Mouse (Mus musculus) myocyte (in vitro differentiated cells): Measurements from ENCODE around the gene 4930522H14Rik. TPM values are rescaled to one million over a fixed set of nuclear protein-coding genes. Genes with fewer than 3 reads are reported as not detected.

Experiments used
- H3K27me3 ChIP-seq: one replicate; pipeline ENCODE4 v1.6.1; 2011; ENCODE audit not compliant: control insufficient read depth, insufficient read depth, insufficient read length
- H3K36me3 ChIP-seq: one replicate; pipeline ENCODE4 v1.6.1; 2011; ENCODE audit not compliant: control insufficient read depth, insufficient read depth
- H3K4me2 ChIP-seq: one replicate; pipeline ENCODE4 v1.6.1; 2011; ENCODE audit warnings: low read depth, control low read depth
- H3K4me3 ChIP-seq: one replicate; pipeline ENCODE4 v1.5.1; 2011; ENCODE audit warnings: mild to moderate bottlenecking, control low read depth, moderate library complexity
- H3K79me2 ChIP-seq: one replicate; pipeline ENCODE4 v1.6.1; 2011; ENCODE audit not compliant: control insufficient read depth, insufficient read depth
- H3ac ChIP-seq: one replicate; pipeline ENCODE4 v1.6.1; 2011; ENCODE audit not compliant: control insufficient read depth, insufficient read length
- CEBPB ChIP-seq: IDR thresholded peaks from 2 replicates; pipeline ENCODE4 v1.6.1; 2011; ENCODE audit warnings: mild to moderate bottlenecking, moderate library complexity; ENCODE audit not compliant: poor library complexity, insufficient read depth, severe bottlenecking
- E2F4 ChIP-seq: IDR thresholded peaks from one replicate; pipeline ENCODE4 v1.6.1; 2011; ENCODE audit warnings: mild to moderate bottlenecking, control low read depth, moderate library complexity; ENCODE audit not compliant: insufficient read depth
- MAX ChIP-seq: IDR thresholded peaks from one replicate; pipeline ENCODE4 v1.6.1; 2011; ENCODE audit warnings: low read depth, mild to moderate bottlenecking, control low read depth
- MYOD1 ChIP-seq, 3 experiments: IDR thresholded peaks; one replicate each; pipeline ENCODE4 v1.6.1; 2011; ENCODE audit warnings: control low read depth in 2 of 3, low read depth in 2 of 3, mild to moderate bottlenecking in 2 of 3, moderate library complexity in 1 of 3; ENCODE audit not compliant: insufficient read length in 2 of 3, control insufficient read depth in 1 of 3
- MYOG ChIP-seq, 3 experiments: IDR thresholded peaks; one replicate each; pipeline ENCODE4 v1.6.1; 2011; ENCODE audit warnings: control low read depth in 2 of 3, low read depth in 2 of 3, mild to moderate bottlenecking in 2 of 3; ENCODE audit not compliant: insufficient read length in 2 of 3, control insufficient read depth in 1 of 3, insufficient read depth in 1 of 3
- POLR2A ChIP-seq: IDR thresholded peaks from one replicate; pipeline ENCODE4 v1.6.1; 2011; ENCODE audit warnings: low read depth, mild to moderate bottlenecking, control low read depth, moderate library complexity; ENCODE audit not compliant: insufficient read length
- POLR2AphosphoS2 ChIP-seq: IDR thresholded peaks from one replicate; pipeline ENCODE4 v1.6.1; 2011; ENCODE audit warnings: low read depth, control low read depth; ENCODE audit not compliant: insufficient read length
- REST ChIP-seq: IDR thresholded peaks from one replicate; pipeline ENCODE4 v1.6.1; 2011; ENCODE audit warnings: mild to moderate bottlenecking, control low read depth, moderate library complexity; ENCODE audit not compliant: insufficient read depth, insufficient read length
- SRF ChIP-seq: IDR thresholded peaks from one replicate; pipeline ENCODE4 v1.6.1; 2011; ENCODE audit warnings: low read depth; ENCODE audit not compliant: control insufficient read depth, insufficient read length
- TCF12 ChIP-seq: IDR thresholded peaks from one replicate; pipeline ENCODE4 v1.6.1; 2011; ENCODE audit warnings: mild to moderate bottlenecking, control low read depth; ENCODE audit not compliant: poor library complexity, insufficient read depth, severe bottlenecking
- TCF3 ChIP-seq: IDR thresholded peaks from one replicate; pipeline ENCODE4 v1.6.1; 2011; ENCODE audit warnings: low read depth, control low read depth; ENCODE audit not compliant: insufficient read length
- USF1 ChIP-seq: IDR thresholded peaks from one replicate; pipeline ENCODE4 v1.6.1; 2011; ENCODE audit warnings: low read depth, mild to moderate bottlenecking, control low read depth, moderate library complexity
- polyA plus RNA-seq: library from polyadenylated mRNA; unstranded; fragments of >200 nt; fragmentation: generic; extraction: Trizol; gene quantifications from one replicate; pipeline ENCODE4 v1.2.1, GENCODE M21; 2012; ENCODE audit warnings: missing spikeins

4930522H14Rik gene
- polyA plus RNA-seq, 1 experiment, result not detected

GRCm38 (mm10) chr4:109481424-109481823 lies 49.7 kb downstream of the 4930522H14Rik start:
- no peak overlapping the region for H3K4me2 ChIP-seq
- TF ChIP-seq REST (no peak), TCF3 (no peak), E2F4 (no peak), SRF (no peak)
- H3K79me2 ChIP-seq, result no peaks in the 10 kb centered on the region
- no peak overlapping the region for H3ac ChIP-seq
- no peak overlapping the region for H3K4me3 ChIP-seq
- H3K36me3 ChIP-seq, result no peaks in the 10 kb centered on the region
- H3K27me3 ChIP-seq, result no peaks in the 10 kb centered on the region

- Histone ChIP-seq H3K27me3 (no peaks in the 10 kb centered on the region), H3K4me2 (no peak overlapping the region), H3ac (no peak overlapping the region), H3K4me3 (peak overlapping the region; percentile 91), H3K36me3 (no peaks in the 10 kb centered on the region), H3K79me2 (peaks cover 37% of the 10 kb centered on the region)
- TF ChIP-seq MYOD1 (IDR thresholded peaks at IDR 0.05; ENCODE audit: control insufficient read depth in 1 of 3, insufficient read length in 2 of 3, low read depth in 2 of 3) (no peak), MAX (no peak), POLR2A (no peak), REST (no peak), E2F4 (no peak), POLR2AphosphoS2 (no peak), CEBPB (no peak), SRF (no peak), MYOG (IDR thresholded peaks at IDR 0.05; ENCODE audit: control insufficient read depth in 1 of 3, insufficient read depth in 1 of 3, insufficient read length in 2 of 3, low read depth in 2 of 3) (no peak), USF1 (no peak), TCF12 (no peak), TCF3 (no peak)
Measured at GRCm38 (mm10) chr4:109477454-109477853, 53.6 kb downstream of the 4930522H14Rik start.

DNA sequence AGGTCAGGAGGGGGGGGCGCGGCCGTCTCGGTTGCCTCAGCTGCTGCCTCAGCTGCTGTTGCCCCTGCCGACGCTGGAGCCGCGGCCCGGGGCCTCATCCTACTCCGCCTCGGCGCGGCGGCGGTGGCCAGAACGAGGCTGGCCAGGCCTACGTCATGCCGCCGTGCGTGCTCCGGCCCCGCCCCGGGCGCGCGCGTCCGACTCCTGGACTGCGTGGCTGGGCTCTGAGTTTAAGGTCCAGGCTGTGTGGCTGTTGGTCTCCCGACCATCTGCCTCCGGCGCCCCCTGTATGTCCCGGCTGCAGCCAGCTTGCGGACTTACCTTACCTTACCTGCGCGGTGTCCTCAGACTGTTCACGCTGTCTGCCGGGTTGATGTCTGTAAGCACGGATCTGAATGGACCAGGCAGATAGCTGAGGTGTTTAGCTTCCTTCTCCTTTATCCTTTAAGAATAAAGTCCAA lies 54.5 kb downstream of the 4930522H14Rik start:
- H3K79me2 ChIP-seq, result peaks cover 46% of the 10 kb centered on the region
- no peaks in the 10 kb centered on the region for H3K27me3 ChIP-seq
- H3K36me3 ChIP-seq, result no peaks in the 10 kb centered on the region
- H3ac ChIP-seq, result peak overlapping the region; percentile 84
- H3K4me3 ChIP-seq, result peak overlapping the region; percentile 91
- no peak for TF ChIP-seq MAX
- TF ChIP-seq TCF12, result peak; percentile 32
- TF ChIP-seq POLR2AphosphoS2, result peak; percentile 98
- TF ChIP-seq POLR2A, result peak; percentile 83
- peak in 2 of 3 experiments; percentile 82 to 94 for TF ChIP-seq MYOD1 (IDR thresholded peaks at IDR 0.05; ENCODE audit: control insufficient read depth in 1 of 3, insufficient read length in 2 of 3, low read depth in 2 of 3)
- TF ChIP-seq SRF, result no peak
- TF ChIP-seq MYOG (IDR thresholded peaks at IDR 0.05; ENCODE audit: control insufficient read depth in 1 of 3, insufficient read depth in 1 of 3, insufficient read length in 2 of 3, low read depth in 2 of 3), result peak; percentile 23 to 96 (median 95)
- TF ChIP-seq TCF3, result peak; percentile 86
- no peak for TF ChIP-seq E2F4
- peak overlapping the region; percentile 81 for H3K4me2 ChIP-seq

- Histone ChIP-seq H3K36me3 (no peaks in the 10 kb centered on the region), H3K4me2 (peak overlapping the region; percentile 83), H3K79me2 (peaks cover 53% of the 10 kb centered on the region), H3K27me3 (no peaks in the 10 kb centered on the region), H3ac (peak overlapping the region; percentile 84), H3K4me3 (peak overlapping the region; percentile 91)
- TF ChIP-seq MAX, result no peak
- no peak for TF ChIP-seq MYOD1 (IDR thresholded peaks at IDR 0.05; ENCODE audit: control insufficient read depth in 1 of 3, insufficient read length in 2 of 3, low read depth in 2 of 3)
- TF ChIP-seq POLR2AphosphoS2, result no peak
- no peak for TF ChIP-seq E2F4
- peak; percentile 38 for TF ChIP-seq POLR2A
Measured at GRCm38 (mm10) chr4:109475577-109476553, 55.2 kb downstream of the 4930522H14Rik start.

GRCm38 (mm10) chr4:109475078-109475477 lies 56.0 kb downstream of the 4930522H14Rik start:
- no peaks in the 10 kb centered on the region for H3K27me3 ChIP-seq
- peaks cover 5% of the 10 kb centered on the region for H3K36me3 ChIP-seq
- peaks cover 61% of the 10 kb centered on the region for H3K79me2 ChIP-seq
- H3ac ChIP-seq, result no peak overlapping the region
- peak overlapping the region; percentile 83 for H3K4me2 ChIP-seq
- TF ChIP-seq E2F4 (no peak), USF1 (peak; percentile 68)
- H3K4me3 ChIP-seq, result peak overlapping the region; percentile 91
